Mouse (Mus musculus) liver, embryonic 14.5 days (tissue): ENCODE measurements at regions not wholly inside any gene's neighbourhood (a gene's known extent, or its start where the extent isn't known, plus 50 kb on each side); places are given as distances from the start of the nearest gene placed in this dataset.

ENCODE experiments used
- CTCF ChIP-seq: IDR thresholded peaks from 2 replicates; pipeline ENCODE4 v1.5.1; 2016; ENCODE audit warnings: antibody characterized with exemption, low read depth, control low read depth
- EP300 ChIP-seq: IDR thresholded peaks from 2 replicates; pipeline ENCODE4 v1.6.1; 2016; ENCODE audit warnings: antibody characterized with exemption, low read depth

- TF ChIP-seq EP300 = no peak
- TF ChIP-seq CTCF = no peak
These were observed 134.2 kb upstream of the Gm17728 start for GRCm38 (mm10) chr17:9287682-9288081.
